Mouse (Mus musculus): Measurements from ENCODE around the gene Rundc1. TPM values are rescaled to one million over a fixed set of nuclear protein-coding genes. Genes with fewer than 3 reads are reported as not detected.
"Not testable (repeated sequence)": the region's sequence is repeated elsewhere in the genome, so short reads cannot be mapped to it uniquely, and the experiment has no call there.

Gene Rundc1
- total and polyA plus RNA-seq, 3 experiments: 6.8 to 13.5 (median 10.7) TPM

DNA sequence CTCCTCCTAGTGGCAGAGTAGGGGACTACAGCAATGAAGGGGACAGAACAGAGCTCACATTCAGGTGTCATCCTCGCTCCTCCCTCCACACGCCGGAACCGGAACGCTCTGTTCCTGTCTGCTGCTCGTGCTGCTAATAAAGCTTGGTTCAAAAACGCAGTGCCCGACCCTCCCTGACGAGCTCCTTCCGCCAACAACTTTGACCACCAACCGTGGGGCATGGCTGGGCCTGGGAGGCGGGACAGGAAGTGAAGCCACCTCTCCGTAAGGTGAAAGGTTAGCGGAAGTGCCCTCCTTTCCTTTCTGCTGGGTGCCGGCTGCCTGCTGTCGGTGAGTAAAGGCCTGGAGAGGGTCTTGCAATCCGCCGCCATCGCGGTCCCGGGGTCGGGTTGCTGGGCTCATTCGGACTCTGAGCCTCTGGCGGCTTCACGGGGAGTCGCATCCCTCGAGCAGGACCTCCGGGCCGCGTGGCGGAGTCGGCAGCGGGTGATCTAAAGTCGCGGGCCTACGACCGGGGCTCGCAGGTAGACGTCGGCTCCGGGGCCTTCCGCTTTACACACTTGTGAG, 17.3 kb downstream of the Rundc1 start, which contains the start of gene Rpl27 (continued):
- TF ChIP-seq USF2 (conservative IDR thresholded peaks at IDR 0.05; ENCODE audit: low read depth, low read length) (no peak), CHD2 (IDR thresholded peaks at IDR 0.05; ENCODE audit: low read length) (peak; percentile 96), MXI1 (IDR thresholded peaks at IDR 0.05; ENCODE audit: low read depth, low read length) (peak; percentile 57; the same call in 1 of the 2 replicates), KAT2A (IDR thresholded peaks at IDR 0.05; ENCODE audit: insufficient replicate concordance, low read length) (peak; percentile 99), ELF1 (IDR thresholded peaks at IDR 0.05; ENCODE audit: low read depth, low read length) (peak; percentile 100), SIN3A (IDR thresholded peaks at IDR 0.05; ENCODE audit: low read length) (peak; percentile 97), E2F4 (IDR thresholded peaks at IDR 0.05; ENCODE audit: insufficient replicate concordance, low read depth, low read length) (no peak), CHD1 (IDR thresholded peaks at IDR 0.05; ENCODE audit: low read depth, low read length) (no peak)

DNA sequence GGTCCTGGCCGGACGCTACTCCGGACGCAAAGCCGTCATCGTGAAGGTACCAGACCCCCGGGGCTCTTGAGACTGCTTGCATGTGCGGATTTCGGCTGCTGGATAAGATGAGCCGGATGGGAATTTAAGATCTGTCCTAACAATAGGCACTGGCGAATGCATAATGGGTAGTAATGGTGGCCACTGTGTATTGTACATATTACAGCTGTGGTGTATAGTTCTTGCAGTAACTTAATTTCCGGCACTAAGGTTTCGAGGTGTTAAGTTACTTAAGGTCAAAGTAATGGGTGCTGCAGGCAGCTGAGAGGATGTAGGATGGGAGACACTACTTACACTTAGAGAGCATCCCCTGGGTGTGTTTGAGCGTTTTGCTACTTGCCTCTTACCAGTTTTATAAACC, 17.9 kb downstream of the Rundc1 start:
- TF ChIP-seq UBTF (IDR thresholded peaks at IDR 0.05; ENCODE audit: low read depth, low read length) (0 out of 2 replicates have a peak, but pooled peaks have one; percentile 1), MYC (IDR thresholded peaks at IDR 0.05; ENCODE audit: low read depth, low read length) (no peak)

DNA sequence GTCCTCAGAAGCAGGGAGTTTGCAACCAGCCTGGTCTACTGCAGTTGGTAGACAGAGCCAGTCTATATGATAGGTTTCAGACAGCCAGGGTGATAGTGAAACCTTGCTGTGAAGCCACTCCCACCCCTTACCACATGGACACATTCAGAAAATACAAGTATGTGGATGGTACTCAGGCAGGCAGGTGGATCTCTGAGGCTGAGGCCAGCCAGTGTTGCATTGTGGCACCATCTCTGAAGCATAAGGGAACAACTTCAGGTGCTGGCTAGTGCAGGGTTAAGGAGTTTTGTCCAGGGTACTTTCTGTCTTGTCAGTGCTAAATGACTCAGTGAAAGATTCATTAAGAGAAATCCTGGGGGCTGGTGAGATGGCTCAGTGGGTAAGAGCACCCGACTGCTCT, 21.4 kb downstream of the Rundc1 start:
- dilution Hi-C loops (cut with MboI; ENCODE audit: extremely low pct_ligation_motif_present, extremely low pct_unique_long_range_greater_than_20kb, low sequenced_read_pairs): no loop called here
- no peak overlapping the region for H3K4me2 ChIP-seq (ENCODE audit: insufficient read depth, low read depth, poor library complexity, severe bottlenecking)
- H3K27me3 ChIP-seq (replicated peaks): no peaks in the 10 kb centered on the region
- no peak overlapping the region for H3K9ac ChIP-seq (ENCODE audit: insufficient read depth, low read depth)
- DNase-seq (ENCODE audit: extremely low read depth): peak; percentile 71
- H3K79me2 ChIP-seq (replicated peaks; ENCODE audit: control insufficient read depth, extremely low read depth, insufficient read depth, poor library complexity, severe bottlenecking): peaks cover 37% of the 10 kb centered on the region
- H3K36me3 ChIP-seq (replicated peaks in 1 of 2; ENCODE audit: control insufficient read depth in 1 of 2, insufficient read depth in 1 of 2, low read length in 1 of 2): peaks cover 29 to 36% of the 10 kb centered on the region in 2 experiments
- no peaks in the 10 kb centered on the region for H3K9me3 ChIP-seq (replicated peaks; ENCODE audit: low read length)
- H3K4me1 ChIP-seq (ENCODE audit: control insufficient read depth in 1 of 2, insufficient read depth in 2 of 2): peaks cover 12 to 50% of the 10 kb centered on the region in 2 experiments
- H3K27ac ChIP-seq (ENCODE audit: insufficient read depth, low read depth): peak overlapping the region; percentile 48
- peak; percentile 68 for TF ChIP-seq CHD2 (IDR thresholded peaks at IDR 0.05; ENCODE audit: low read length)
- peak; percentile 84 for TF ChIP-seq MYC (IDR thresholded peaks at IDR 0.05; ENCODE audit: low read depth, low read length)
- 0 out of 2 replicates have a peak, but pooled peaks have one; percentile 50 for TF ChIP-seq MAX (IDR thresholded peaks at IDR 0.05; ENCODE audit: low read length)
- TF ChIP-seq MXI1 (IDR thresholded peaks at IDR 0.05; ENCODE audit: low read depth, low read length): peak; percentile 36; the same call in 1 of the 2 replicates
- peak; percentile 64 for TF ChIP-seq ZMIZ1 (IDR thresholded peaks at IDR 0.05; ENCODE audit: low read depth, low read length)
- TF ChIP-seq MAFK (IDR thresholded peaks at IDR 0.05; ENCODE audit: insufficient replicate concordance, low read length): no peak
- peak; percentile 65 for TF ChIP-seq POLR2A (IDR thresholded peaks at IDR 0.05; ENCODE audit: low read depth, low read length)
- TF ChIP-seq TCF12 (IDR thresholded peaks at IDR 0.05; ENCODE audit: low read depth, low read length): 0 out of 2 replicates have a peak, but pooled peaks have one; percentile 26
- TF ChIP-seq POLR2AphosphoS2 (IDR thresholded peaks at IDR 0.05; ENCODE audit: low read depth, low read length): peak; percentile 95
- no peak for TF ChIP-seq BHLHE40 (IDR thresholded peaks at IDR 0.05; ENCODE audit: low read depth, low read length)
- in situ Hi-C loops (cut with MboI; ENCODE audit: low pct_ligation_motif_present, low pct_unique_long_range_greater_than_20kb, low sequenced_read_pairs): no loop called here
- no peak overlapping the region for H3K4me3 ChIP-seq (replicated peaks in 1 of 3; ENCODE audit: low read depth in 2 of 3, low read length in 2 of 3, poor library complexity in 1 of 3)

More for the DNA sequence above, 17.9 kb downstream of the Rundc1 start:
- Histone ChIP-seq H3K9me3 (replicated peaks; ENCODE audit: low read length) (no peaks in the 10 kb centered on the region), H3K4me1 (ENCODE audit: control insufficient read depth in 1 of 2, insufficient read depth in 2 of 2) (peaks cover 12 to 30% of the 10 kb centered on the region in 2 experiments), H3K9ac (ENCODE audit: insufficient read depth, low read depth) (peak overlapping the region; percentile 100), H3K36me3 (replicated peaks in 1 of 2; ENCODE audit: control insufficient read depth in 1 of 2, insufficient read depth in 1 of 2, low read length in 1 of 2) (peaks cover 29 to 33% of the 10 kb centered on the region in 2 experiments), H3K4me2 (ENCODE audit: insufficient read depth, low read depth, poor library complexity, severe bottlenecking) (peak overlapping the region; percentile 97), H3K79me2 (replicated peaks; ENCODE audit: control insufficient read depth, extremely low read depth, insufficient read depth, poor library complexity, severe bottlenecking) (peaks cover 32% of the 10 kb centered on the region), H3K27ac (ENCODE audit: insufficient read depth, low read depth) (peak overlapping the region; percentile 72), H3K4me3 (replicated peaks in 1 of 3; ENCODE audit: low read depth in 2 of 3, low read length in 2 of 3, poor library complexity in 1 of 3) (peak overlapping the region; percentile 74 to 98 (median 98)), H3K27me3 (replicated peaks) (no peaks in the 10 kb centered on the region)
- DNase-seq (ENCODE audit: extremely low read depth): no peak
- in situ Hi-C loops (cut with MboI; ENCODE audit: low pct_ligation_motif_present, low pct_unique_long_range_greater_than_20kb, low sequenced_read_pairs) (no loop called here), dilution Hi-C loops (cut with MboI; ENCODE audit: extremely low pct_ligation_motif_present, extremely low pct_unique_long_range_greater_than_20kb, low sequenced_read_pairs) (no loop called here)

DNA sequence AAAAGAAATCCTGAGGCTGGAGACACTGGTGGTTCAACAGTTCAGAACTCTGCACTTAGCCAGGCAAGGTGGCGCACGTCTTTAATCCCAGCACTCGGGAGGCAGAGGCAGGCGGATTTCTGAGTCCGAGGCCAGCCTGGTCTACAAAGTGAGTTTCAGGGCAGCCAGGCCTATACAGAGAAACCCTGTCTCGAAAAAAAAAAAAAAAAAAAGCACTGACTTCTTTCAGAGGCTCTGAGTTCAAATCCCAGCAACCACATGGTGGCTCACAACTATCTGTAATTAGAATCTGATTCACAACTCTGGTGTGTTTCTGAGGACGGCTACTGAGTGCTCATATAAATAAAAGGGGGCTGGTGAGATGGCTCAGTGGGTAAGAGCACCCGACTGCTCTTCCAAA, 22.0 kb downstream of the Rundc1 start:
- H3K4me2 ChIP-seq (ENCODE audit: insufficient read depth, low read depth, poor library complexity, severe bottlenecking); H3K27me3 ChIP-seq (replicated peaks); DNase-seq (ENCODE audit: extremely low read depth); in situ Hi-C loops (cut with MboI; ENCODE audit: low pct_ligation_motif_present, low pct_unique_long_range_greater_than_20kb, low sequenced_read_pairs); dilution Hi-C loops (cut with MboI; ENCODE audit: extremely low pct_ligation_motif_present, extremely low pct_unique_long_range_greater_than_20kb, low sequenced_read_pairs); H3K9me3 ChIP-seq (replicated peaks; ENCODE audit: low read length); H3K9ac ChIP-seq (ENCODE audit: insufficient read depth, low read depth); H3K4me3 ChIP-seq (replicated peaks in 1 of 3; ENCODE audit: low read depth in 2 of 3, low read length in 2 of 3, poor library complexity in 1 of 3); H3K27ac ChIP-seq (ENCODE audit: insufficient read depth, low read depth): not testable (repeated sequence)
- peaks cover 12 to 55% of the 10 kb centered on the region in 2 experiments for H3K4me1 ChIP-seq (ENCODE audit: control insufficient read depth in 1 of 2, insufficient read depth in 2 of 2)
- peaks cover 37% of the 10 kb centered on the region for H3K79me2 ChIP-seq (replicated peaks; ENCODE audit: control insufficient read depth, extremely low read depth, insufficient read depth, poor library complexity, severe bottlenecking)
- H3K36me3 ChIP-seq (replicated peaks in 1 of 2; ENCODE audit: control insufficient read depth in 1 of 2, insufficient read depth in 1 of 2, low read length in 1 of 2): peaks cover 29 to 41% of the 10 kb centered on the region in 2 experiments

Data from CH12.LX (cell line).